Mouse (Mus musculus): ENCODE measurements at regions not wholly inside any gene's neighbourhood (a gene's known extent, or its start where the extent isn't known, plus 50 kb on each side); places are given as distances from the start of the nearest gene placed in this dataset.
A peak's percentile ranks its signal among the peaks of the same experiment; 100 is the strongest.

- DNase-seq (ENCODE audit: low read depth, low spot score) = peak; percentile 36
These were observed 140.9 kb downstream of the Ets2 start for GRCm38 (mm10) chr16:95842766-95843165.

- DNase-seq (ENCODE audit: low read depth, low spot score) = no peak
These were observed 137.8 kb downstream of the Ets2 start for GRCm38 (mm10) chr16:95839512-95840253.

- DNase-seq (ENCODE audit: low read depth, low spot score) = no peak
These were observed 137.1 kb downstream of the Ets2 start for GRCm38 (mm10) chr16:95838886-95839430.

GRCm38 (mm10) chr16:95838478-95838846 lies 136.6 kb downstream of the Ets2 start:
- DNase-seq (ENCODE audit: low read depth, low spot score) = no peak

GRCm38 (mm10) chr16:95837723-95838477 lies 136.0 kb downstream of the Ets2 start:
- DNase-seq (ENCODE audit: low read depth, low spot score) = no peak

- DNase-seq (ENCODE audit: low read depth, low spot score) = no peak
These were observed 134.1 kb downstream of the Ets2 start for GRCm38 (mm10) chr16:95835941-95836340.

GRCm38 (mm10) chr16:95834556-95835288 lies 132.8 kb downstream of the Ets2 start:
- DNase-seq (ENCODE audit: low read depth, low spot score) = no peak

GRCm38 (mm10) chr16:95833455-95833854 lies 131.6 kb downstream of the Ets2 start:
- DNase-seq (ENCODE audit: low read depth, low spot score) = no peak

GRCm38 (mm10) chr16:95832346-95832739 lies 130.5 kb downstream of the Ets2 start:
- DNase-seq (ENCODE audit: low read depth, low spot score) = no peak

- DNase-seq (ENCODE audit: low read depth, low spot score) = peak; percentile 87
These were observed 129.9 kb downstream of the Ets2 start for GRCm38 (mm10) chr16:95831566-95832345.

- no peak for DNase-seq (ENCODE audit: low read depth, low spot score)
These were observed 125.5 kb downstream of the Ets2 start for GRCm38 (mm10) chr16:95827402-95827737.

GRCm38 (mm10) chr16:95826681-95827401 lies 125.0 kb downstream of the Ets2 start:
- DNase-seq (ENCODE audit: low read depth, low spot score) = no peak

- DNase-seq (ENCODE audit: low read depth, low spot score) = peak; percentile 47
These were observed 123.8 kb downstream of the Ets2 start for GRCm38 (mm10) chr16:95825723-95826122.

GRCm38 (mm10) chr16:95824720-95825534 lies 123.1 kb downstream of the Ets2 start:
- DNase-seq (ENCODE audit: low read depth, low spot score) = no peak

GRCm38 (mm10) chr16:95823803-95824202 lies 121.9 kb downstream of the Ets2 start:
- no peak for DNase-seq (ENCODE audit: low read depth, low spot score)

- no peak for DNase-seq (ENCODE audit: low read depth, low spot score)
These were observed 119.2 kb downstream of the Ets2 start for GRCm38 (mm10) chr16:95821080-95821479.

- no peak for DNase-seq (ENCODE audit: low read depth, low spot score)
These were observed 118.7 kb downstream of the Ets2 start for GRCm38 (mm10) chr16:95820606-95821005.

- DNase-seq (ENCODE audit: low read depth, low spot score) = peak; percentile 59
These were observed 118.1 kb downstream of the Ets2 start for GRCm38 (mm10) chr16:95820013-95820412.

GRCm38 (mm10) chr16:95815966-95816365 lies 114.1 kb downstream of the Ets2 start:
- DNase-seq (ENCODE audit: low read depth, low spot score) = no peak

GRCm38 (mm10) chr16:95815206-95815731 lies 113.4 kb downstream of the Ets2 start:
- no peak for DNase-seq (ENCODE audit: low read depth, low spot score)
